Mouse (Mus musculus): Measurements from ENCODE around the gene Elp1. TPM values are rescaled to one million over a fixed set of nuclear protein-coding genes. Genes with fewer than 3 reads are reported as not detected.

Gene Elp1
- polyA plus RNA-seq, 1 experiment from 2014 or later: 64.8 TPM

DNA sequence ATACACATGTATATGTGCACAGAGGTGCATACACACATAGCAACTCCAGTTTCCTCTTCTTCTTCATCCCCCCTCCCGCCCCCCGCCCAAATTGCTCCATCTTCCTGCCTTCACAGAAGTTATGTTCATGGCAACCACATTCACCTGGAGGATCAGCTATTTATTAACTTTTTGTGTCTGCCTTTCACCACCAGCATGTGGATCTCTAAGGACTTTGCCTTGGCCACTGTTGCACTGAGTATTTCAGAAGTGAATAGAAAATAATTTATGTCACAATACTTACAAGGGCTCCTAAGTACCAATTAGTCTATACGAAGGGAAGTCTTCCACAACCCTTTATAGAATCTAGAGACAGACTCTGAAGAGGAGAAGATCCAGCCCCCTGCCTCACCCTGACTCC lies 84.2 kb downstream of the Elp1 start:
- no peak overlapping the region for H3K4me2 ChIP-seq (ENCODE audit: low read length)
- 87% methylated on average over 3 of the region's 3 CpGs for WGBS
- H3K4me1 ChIP-seq (replicated peaks; ENCODE audit: control insufficient read depth, insufficient read depth, low read length): no peaks in the 10 kb centered on the region
- no peaks in the 10 kb centered on the region for H3K9me3 ChIP-seq (ENCODE audit: control insufficient read depth, low read length)
- no peak overlapping the region for H3K9ac ChIP-seq (ENCODE audit: low read length)
- no peak overlapping the region for H3K27ac ChIP-seq (ENCODE audit: low read depth)
- no peak for DNase-seq (ENCODE audit: low spot score)
- no peak overlapping the region for H3K4me3 ChIP-seq (ENCODE audit: low read depth, low read length)
- ATAC-seq (replicated peaks; ENCODE audit: low FRiP score, low TSS enrichment, low read depth): no peak
- no peaks in the 10 kb centered on the region for H3K36me3 ChIP-seq (ENCODE audit: control insufficient read depth, insufficient read depth, low read length)
- H3K27me3 ChIP-seq (replicated peaks; ENCODE audit: control insufficient read depth, insufficient read depth, low read length): no peaks in the 10 kb centered on the region

DNA sequence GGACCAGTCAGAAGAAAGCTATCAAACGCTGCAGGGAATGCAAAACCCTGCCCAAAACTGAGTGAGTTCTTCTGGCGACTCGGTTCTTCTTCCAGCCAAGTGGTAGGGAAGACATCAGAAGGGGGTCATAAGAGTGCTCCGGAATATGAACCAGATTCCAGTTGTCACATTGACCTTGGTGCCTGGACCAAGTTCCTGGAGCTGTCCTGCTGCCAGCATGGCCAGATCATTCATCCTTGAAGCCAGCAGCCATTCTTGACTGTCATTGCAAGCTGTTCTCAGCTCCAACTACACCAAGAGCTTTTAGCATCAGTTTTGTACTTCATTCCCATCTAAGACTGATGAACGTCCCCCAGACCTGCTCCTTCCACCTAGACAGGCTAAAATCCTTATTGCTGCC lies 85.3 kb downstream of the Elp1 start:
- ATAC-seq (replicated peaks; ENCODE audit: low FRiP score, low TSS enrichment, low read depth) (no peak), DNase-seq (ENCODE audit: low spot score) (no peak)
- no peaks in the 10 kb centered on the region for H3K9me3 ChIP-seq (ENCODE audit: control insufficient read depth, low read length)
- no peak overlapping the region for H3K9ac ChIP-seq (ENCODE audit: low read length)
- H3K36me3 ChIP-seq (ENCODE audit: control insufficient read depth, insufficient read depth, low read length): no peaks in the 10 kb centered on the region
- H3K4me3 ChIP-seq (ENCODE audit: low read depth, low read length): no peak overlapping the region
- 66% methylated on average over 5 of the region's 5 CpGs for WGBS
- H3K27ac ChIP-seq (ENCODE audit: low read depth): no peak overlapping the region
- no peaks in the 10 kb centered on the region for H3K27me3 ChIP-seq (replicated peaks; ENCODE audit: control insufficient read depth, insufficient read depth, low read length)
- H3K4me1 ChIP-seq (replicated peaks; ENCODE audit: control insufficient read depth, insufficient read depth, low read length): no peaks in the 10 kb centered on the region
- H3K4me2 ChIP-seq (ENCODE audit: low read length): no peak overlapping the region

DNA sequence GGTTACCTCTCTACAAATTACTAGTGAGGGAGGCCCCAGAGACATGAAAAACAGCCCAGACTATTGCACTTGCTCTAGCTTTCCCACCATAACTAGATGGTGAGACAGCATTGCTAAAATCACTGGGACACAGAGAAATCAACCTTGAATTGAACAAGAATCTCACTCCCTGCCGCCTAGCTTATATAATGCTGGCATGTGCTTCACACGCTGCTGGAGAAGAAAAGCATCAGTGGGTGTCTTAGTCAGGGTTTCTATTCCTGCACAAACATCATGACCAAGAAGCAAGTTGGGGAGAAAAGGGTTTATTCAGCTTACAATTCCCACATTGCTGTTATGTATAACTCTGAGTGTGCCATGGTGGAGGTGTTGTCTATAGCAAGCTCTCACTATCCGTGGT lies 89.0 kb downstream of the Elp1 start:
- Histone ChIP-seq H3K36me3 (ENCODE audit: control insufficient read depth, insufficient read depth, low read length) (no peaks in the 10 kb centered on the region), H3K4me2 (ENCODE audit: low read length) (no peak overlapping the region), H3K27me3 (replicated peaks; ENCODE audit: control insufficient read depth, insufficient read depth, low read length) (no peaks in the 10 kb centered on the region), H3K4me3 (ENCODE audit: low read depth, low read length) (no peak overlapping the region), H3K27ac (ENCODE audit: low read depth) (no peak overlapping the region), H3K4me1 (replicated peaks; ENCODE audit: control insufficient read depth, insufficient read depth, low read length) (no peaks in the 10 kb centered on the region), H3K9ac (ENCODE audit: low read length) (no peak overlapping the region), H3K9me3 (ENCODE audit: control insufficient read depth, low read length) (no peaks in the 10 kb centered on the region)
- DNase-seq (ENCODE audit: low spot score): no peak
- no peak for ATAC-seq (replicated peaks; ENCODE audit: low FRiP score, low TSS enrichment, low read depth)
- 86% methylated on average over 3 of the region's 3 CpGs for WGBS

DNA sequence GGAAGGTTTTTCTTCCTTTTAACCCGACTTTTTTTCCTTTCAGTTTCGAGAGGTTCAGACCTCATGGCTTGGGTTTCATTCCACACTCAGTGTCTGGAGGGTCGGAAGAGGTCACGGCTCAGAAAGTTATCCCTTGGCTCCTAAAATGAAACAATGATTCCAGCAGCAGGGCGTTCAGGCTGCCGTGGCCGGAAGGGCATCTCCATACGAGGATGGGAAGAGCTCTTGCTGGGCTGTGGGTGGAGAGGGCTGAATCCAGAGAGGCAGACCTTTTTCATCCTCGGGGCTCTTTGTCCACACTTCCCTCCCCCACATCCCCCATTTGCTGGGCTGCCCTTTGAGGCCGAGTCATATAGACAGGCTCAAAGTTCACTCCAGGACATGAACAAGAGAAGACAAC lies 99.9 kb downstream of the Elp1 start:
- Histone ChIP-seq H3K4me3 (ENCODE audit: low read depth, low read length) (no peak overlapping the region), H3K9me3 (ENCODE audit: control insufficient read depth, low read length) (no peaks in the 10 kb centered on the region), H3K27ac (ENCODE audit: low read depth) (no peak overlapping the region), H3K9ac (ENCODE audit: low read length) (no peak overlapping the region), H3K27me3 (replicated peaks; ENCODE audit: control insufficient read depth, insufficient read depth, low read length) (no peaks in the 10 kb centered on the region), H3K36me3 (ENCODE audit: control insufficient read depth, insufficient read depth, low read length) (no peaks in the 10 kb centered on the region), H3K4me1 (replicated peaks; ENCODE audit: control insufficient read depth, insufficient read depth, low read length) (no peaks in the 10 kb centered on the region), H3K4me2 (ENCODE audit: low read length) (no peak overlapping the region)
- ATAC-seq (replicated peaks; ENCODE audit: low FRiP score, low TSS enrichment, low read depth) (no peak), DNase-seq (ENCODE audit: low spot score) (no peak)
- 34% methylated on average over 10 of the region's 10 CpGs for WGBS

Other genes with a start within 250 kb of the Elp1 start
- gene Gm26657, start 62.3 kb downstream of the Elp1 start, polyA plus RNA-seq (2014; fragmentation: Nextera tagmentation; extraction: Ambion mirVana): not detected in 2 replicates
- not detected in 2 replicates for gene Actl7b, start 60.9 kb downstream of the Elp1 start, polyA plus RNA-seq (2014; fragmentation: Nextera tagmentation; extraction: Ambion mirVana)
- not detected in 2 replicates for gene Actl7a, start 58.9 kb downstream of the Elp1 start, polyA plus RNA-seq (2014; fragmentation: Nextera tagmentation; extraction: Ambion mirVana)
- 19.5 and 20.4 TPM in 2 replicates for gene Fam206a, start within 50 bp of the Elp1 start, polyA plus RNA-seq (2014; fragmentation: Nextera tagmentation; extraction: Ambion mirVana)
- gene Ctnnal1, start 62.9 kb upstream of the Elp1 start, polyA plus RNA-seq (2014; fragmentation: Nextera tagmentation; extraction: Ambion mirVana): 29.7 and 30.4 TPM in 2 replicates
- 11.1 and 11.4 TPM in 2 replicates for gene Tmem245, start 145.1 kb upstream of the Elp1 start, polyA plus RNA-seq (2014; fragmentation: Nextera tagmentation; extraction: Ambion mirVana)
- 1.2 and 1.4 TPM in 2 replicates for gene Frrs1l, start 188.1 kb upstream of the Elp1 start, polyA plus RNA-seq (2014; fragmentation: Nextera tagmentation; extraction: Ambion mirVana)

Measured in intestine, embryonic 14.5 days (tissue).